Comparison of ENCODE assay signal across 19 mouse cellular contexts in the genomic region with DNA sequence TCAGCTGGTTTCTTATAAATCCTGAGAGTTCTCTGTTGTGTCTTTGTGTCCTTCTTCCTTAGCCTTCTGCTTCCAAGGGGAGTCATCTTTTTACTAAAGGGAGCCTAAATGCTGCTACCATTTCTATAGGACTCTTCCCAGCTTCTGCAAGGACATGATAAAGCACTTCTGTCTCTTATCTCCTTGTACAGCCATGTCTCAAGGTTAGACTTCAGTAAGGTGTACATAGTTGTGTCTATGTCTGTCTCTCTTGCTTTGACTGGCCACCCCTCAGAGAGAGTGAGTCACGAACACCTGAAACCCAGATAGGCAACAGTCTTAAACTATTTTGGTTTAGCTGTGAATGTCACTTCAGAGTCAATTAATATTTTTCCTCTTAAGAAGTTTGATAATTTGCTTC.
"Had no signal": no experiment of that assay in that cellular context is flagged by ENCODE, and none has a peak within 500 bp of the region (broad histone marks: within the 10 kb centered on the region; RNA-seq: fewer than 3 reads in every experiment).

No protein-coding gene starts in this region.

- H3K4me2 ChIP-seq: lung, embryonic 15.5 days; midbrain, embryonic 12.5 days; neural tube, embryonic 12.5 days; stomach, embryonic 15.5 days had no signal

- H3K4me3 ChIP-seq: lung, embryonic 15.5 days; megakaryocyte, embryonic 14.5 days; midbrain, embryonic 10.5 days; midbrain, embryonic 12.5 days; neural tube, embryonic 12.5 days; stomach, embryonic 15.5 days had no signal

- H3K9ac ChIP-seq: lung, embryonic 15.5 days; midbrain, embryonic 12.5 days; neural tube, embryonic 12.5 days; stomach, embryonic 15.5 days had no signal

- H3K27ac ChIP-seq: lung, embryonic 15.5 days; macrophage; midbrain, embryonic 10.5 days; midbrain, embryonic 12.5 days; neural tube, embryonic 12.5 days; stomach, embryonic 15.5 days; stomach, postnatal 0 days had no signal

- DNase-seq: lung, adult 2 months; lung, postnatal 14 days; lung, postnatal 36 days; midbrain, embryonic 14.5 days; right cerebral cortex, postnatal 25 days; right cerebral cortex, postnatal 4 days; spleen, adult 18-20 months; thymus, adult 2 months; thymus, postnatal 25 days; thymus, postnatal 4 days had no signal

- H3K4me1 ChIP-seq: lung, embryonic 15.5 days; megakaryocyte, embryonic 14.5 days; midbrain, embryonic 10.5 days; midbrain, embryonic 12.5 days; neural tube, embryonic 12.5 days; stomach, embryonic 15.5 days had no signal

- H3K36me3 ChIP-seq: lung, embryonic 15.5 days; midbrain, embryonic 10.5 days; midbrain, embryonic 12.5 days; neural tube, embryonic 12.5 days; stomach, embryonic 15.5 days had no signal

- H3K27me3 ChIP-seq: lung, embryonic 15.5 days; megakaryocyte, embryonic 14.5 days; midbrain, embryonic 12.5 days; neural tube, embryonic 12.5 days; stomach, embryonic 15.5 days had no signal

- H3K9me3 ChIP-seq: lung, embryonic 15.5 days; megakaryocyte, embryonic 14.5 days; midbrain, embryonic 10.5 days; midbrain, embryonic 12.5 days; neural tube, embryonic 12.5 days; stomach, embryonic 15.5 days had no signal

- ATAC-seq: lung, postnatal 0 days had no signal
